Mouse (Mus musculus): ENCODE data around the gene Olfr1410. TPM values are rescaled to one million over a fixed set of nuclear protein-coding genes. Genes with fewer than 3 reads are reported as not detected.

Gene Olfr1410
- polyA plus RNA-seq, 1 experiment from 2014 or later, result not detected

GRCm38 (mm10) chr1:92659392-92659791 lies 53.8 kb downstream of the Olfr1410 start:
- Histone ChIP-seq H3K9me3 (no peaks in the 10 kb centered on the region), H3K4me2 (replicated peaks) (no peak overlapping the region), H3K4me1 (replicated peaks) (no peaks in the 10 kb centered on the region), H3K9ac (replicated peaks) (no peak overlapping the region), H3K36me3 (no peaks in the 10 kb centered on the region), H3K4me3 (replicated peaks) (no peak overlapping the region), H3K27me3 (no peaks in the 10 kb centered on the region), H3K27ac (no peak overlapping the region)
- no peak for ATAC-seq
- WGBS, result 66% methylated on average over 5 of the region's 5 CpGs

Other genes starting within 250 kb of the Olfr1410 start
- gene Ndufa10, start 131.9 kb upstream of the Olfr1410 start, polyA plus RNA-seq (2015; fragmentation: Nextera tagmentation; extraction: Ambion mirVana), result 271 and 284 TPM in 2 replicates
- not detected in 2 replicates for gene Olfr1416, start 120.7 kb upstream of the Olfr1410 start, polyA plus RNA-seq (2015; fragmentation: Nextera tagmentation; extraction: Ambion mirVana)
- gene Olfr1415, start 109.7 kb upstream of the Olfr1410 start, polyA plus RNA-seq (2015; fragmentation: Nextera tagmentation; extraction: Ambion mirVana), result not detected in 2 replicates
- not detected in 2 replicates for gene Olfr1414, start 87.1 kb upstream of the Olfr1410 start, polyA plus RNA-seq (2015; fragmentation: Nextera tagmentation; extraction: Ambion mirVana)
- gene Olfr1413, start 34.5 kb upstream of the Olfr1410 start, polyA plus RNA-seq (2015; fragmentation: Nextera tagmentation; extraction: Ambion mirVana), result not detected in 2 replicates
- gene Olfr1412, start 20.0 kb upstream of the Olfr1410 start, polyA plus RNA-seq (2015; fragmentation: Nextera tagmentation; extraction: Ambion mirVana), result not detected in 2 replicates
- not detected in 2 replicates for gene Olfr1411, start 11.4 kb upstream of the Olfr1410 start, polyA plus RNA-seq (2015; fragmentation: Nextera tagmentation; extraction: Ambion mirVana)
- 0.08 TPM in 1 of 2 replicates, not detected in the other for gene Olfr12, start 12.0 kb downstream of the Olfr1410 start, polyA plus RNA-seq (2015; fragmentation: Nextera tagmentation; extraction: Ambion mirVana)
- gene Cops9, start 36.2 kb downstream of the Olfr1410 start, polyA plus RNA-seq (2015; fragmentation: Nextera tagmentation; extraction: Ambion mirVana), result 576 and 596 TPM in 2 replicates
- 0.11 and 0.34 TPM in 2 replicates for gene Otos, start 43.1 kb downstream of the Olfr1410 start, polyA plus RNA-seq (2015; fragmentation: Nextera tagmentation; extraction: Ambion mirVana)
- gene Gpc1, start 225.9 kb downstream of the Olfr1410 start, polyA plus RNA-seq (2015; fragmentation: Nextera tagmentation; extraction: Ambion mirVana), result 55.8 and 67.7 TPM in 2 replicates